Mouse (Mus musculus): ENCODE results near the gene Lrrc4. TPM values are rescaled to one million over a fixed set of nuclear protein-coding genes. Genes with fewer than 3 reads are reported as not detected.

Gene Lrrc4
- polyA plus RNA-seq, 1 experiment from 2014 or later = 0.65 TPM

DNA sequence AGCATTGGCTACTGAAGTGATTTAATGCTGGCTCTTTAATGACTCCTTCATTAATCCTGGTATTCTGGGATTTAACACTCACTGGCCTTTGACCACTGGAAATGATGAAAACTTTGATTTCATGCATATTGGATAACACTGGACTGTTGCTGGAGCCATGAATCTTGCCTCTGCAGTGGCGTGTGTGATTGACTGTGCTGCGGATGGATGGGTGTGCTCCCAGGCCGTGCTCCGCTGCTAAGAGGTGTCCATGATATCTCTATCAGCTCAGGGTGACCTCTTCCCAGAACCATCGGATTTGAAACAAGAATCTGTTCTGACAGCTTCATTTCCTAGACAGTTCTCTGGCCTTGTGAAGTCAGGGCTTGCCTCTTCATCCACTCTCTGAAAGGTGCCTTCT, 145.8 kb downstream of the Lrrc4 start:
- H3K4me2 ChIP-seq (ENCODE audit: low read depth, low read length) = no peak overlapping the region
- H3K4me1 ChIP-seq (ENCODE audit: control insufficient read depth, insufficient read depth, low read length) = 0 out of 2 replicates have a peak, but pooled peaks cover 2% of the 10 kb centered on the region
- H3K9me3 ChIP-seq (ENCODE audit: control insufficient read depth, low read length) = no peaks in the 10 kb centered on the region
- H3K36me3 ChIP-seq (ENCODE audit: control insufficient read depth, insufficient read depth, low read length) = no peaks in the 10 kb centered on the region
- H3K27me3 ChIP-seq (replicated peaks; ENCODE audit: control insufficient read depth, insufficient read depth, low read length) = no peaks in the 10 kb centered on the region
- no peak overlapping the region for H3K4me3 ChIP-seq (ENCODE audit: low read length)
- no peak overlapping the region for H3K9ac ChIP-seq (ENCODE audit: low read depth, low read length)
- ATAC-seq = no peak
- WGBS = 94% methylated on average over 5 of the region's 5 CpGs
- no peak overlapping the region for H3K27ac ChIP-seq (ENCODE audit: low read length)

GRCm38 (mm10) chr6:28685052-28685451, 146.5 kb downstream of the Lrrc4 start:
- WGBS = 68% methylated on average over 3 of the region's 3 CpGs
- Histone ChIP-seq H3K9me3 (ENCODE audit: control insufficient read depth, low read length) (no peaks in the 10 kb centered on the region), H3K4me1 (ENCODE audit: control insufficient read depth, insufficient read depth, low read length) (peaks cover 7% of the 10 kb centered on the region; the same call in 1 of the 2 replicates), H3K4me3 (ENCODE audit: low read length) (no peak overlapping the region), H3K9ac (ENCODE audit: low read depth, low read length) (no peak overlapping the region), H3K27ac (ENCODE audit: low read length) (no peak overlapping the region), H3K36me3 (ENCODE audit: control insufficient read depth, insufficient read depth, low read length) (no peaks in the 10 kb centered on the region), H3K4me2 (ENCODE audit: low read depth, low read length) (no peak overlapping the region), H3K27me3 (replicated peaks; ENCODE audit: control insufficient read depth, insufficient read depth, low read length) (no peaks in the 10 kb centered on the region)
- ATAC-seq = no peak

DNA sequence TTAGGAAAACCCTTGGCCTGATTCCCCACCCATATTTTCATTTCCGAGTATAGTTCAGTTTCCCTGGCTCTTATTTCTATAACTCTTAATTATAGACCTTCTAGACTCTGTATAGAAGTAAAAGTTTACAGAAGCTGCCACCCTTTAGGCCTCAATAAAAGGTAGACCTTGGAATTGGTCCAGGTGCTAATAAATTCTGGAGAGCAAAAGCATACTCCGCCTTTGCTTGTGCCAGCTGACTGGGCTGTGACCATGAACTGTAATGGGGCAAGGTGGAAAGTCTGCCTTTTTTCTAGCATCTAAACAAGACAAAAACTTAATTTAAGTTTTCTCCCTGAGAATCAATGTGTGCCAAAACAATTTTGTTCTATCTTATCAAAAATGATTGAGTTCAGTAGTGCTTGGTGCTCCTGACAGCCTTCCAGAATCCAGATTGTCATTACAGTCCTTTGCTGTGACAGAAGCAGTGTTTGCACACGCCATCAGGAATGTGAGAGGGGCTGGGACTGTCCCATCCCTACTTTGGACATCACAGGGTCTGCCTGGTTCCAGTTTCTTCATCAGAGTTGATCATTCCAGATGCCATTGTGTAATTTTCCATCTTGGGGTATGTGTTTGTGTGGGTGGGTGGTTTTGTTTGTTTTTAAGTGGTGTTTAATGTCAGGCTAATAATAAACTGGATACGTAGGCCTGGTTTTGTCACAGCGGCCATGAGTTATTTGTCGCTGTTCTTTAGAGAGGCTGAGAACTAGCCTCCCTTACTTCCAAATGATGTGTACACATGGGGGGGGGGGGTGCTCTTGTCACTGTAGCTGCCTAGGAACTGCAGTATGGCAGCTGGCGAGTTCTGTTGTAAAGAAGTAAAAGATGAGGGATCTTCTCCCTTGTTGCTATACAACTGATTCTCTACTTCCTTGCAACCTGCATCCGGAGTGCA, 149.8 kb downstream of the Lrrc4 start:
- 66% methylated on average over 8 of the region's 8 CpGs for WGBS
- H3K9me3 ChIP-seq (ENCODE audit: control insufficient read depth, low read length) = no peaks in the 10 kb centered on the region
- no peak overlapping the region for H3K9ac ChIP-seq (ENCODE audit: low read depth, low read length)
- H3K4me3 ChIP-seq (ENCODE audit: low read length) = no peak overlapping the region
- peak; percentile 82 for ATAC-seq
- no peak overlapping the region for H3K4me2 ChIP-seq (ENCODE audit: low read depth, low read length)
- peaks cover 10% of the 10 kb centered on the region; the same call in 1 of the 2 replicates for H3K4me1 ChIP-seq (ENCODE audit: control insufficient read depth, insufficient read depth, low read length)
- H3K27me3 ChIP-seq (replicated peaks; ENCODE audit: control insufficient read depth, insufficient read depth, low read length) = no peaks in the 10 kb centered on the region
- H3K27ac ChIP-seq (ENCODE audit: low read length) = no peak overlapping the region
- H3K36me3 ChIP-seq (ENCODE audit: control insufficient read depth, insufficient read depth, low read length) = no peaks in the 10 kb centered on the region

GRCm38 (mm10) chr6:28680537-28680936, 151.0 kb downstream of the Lrrc4 start:
- H3K27me3 ChIP-seq (replicated peaks; ENCODE audit: control insufficient read depth, insufficient read depth, low read length) = no peaks in the 10 kb centered on the region
- no peak overlapping the region for H3K4me3 ChIP-seq (ENCODE audit: low read length)
- no peak overlapping the region for H3K9ac ChIP-seq (ENCODE audit: low read depth, low read length)
- H3K4me1 ChIP-seq (ENCODE audit: control insufficient read depth, insufficient read depth, low read length) = peaks cover 10% of the 10 kb centered on the region; the same call in 1 of the 2 replicates
- 73% methylated on average over 4 of the region's 4 CpGs for WGBS
- no peak for ATAC-seq
- no peak overlapping the region for H3K27ac ChIP-seq (ENCODE audit: low read length)
- H3K36me3 ChIP-seq (ENCODE audit: control insufficient read depth, insufficient read depth, low read length) = no peaks in the 10 kb centered on the region
- no peaks in the 10 kb centered on the region for H3K9me3 ChIP-seq (ENCODE audit: control insufficient read depth, low read length)
- no peak overlapping the region for H3K4me2 ChIP-seq (ENCODE audit: low read depth, low read length)

GRCm38 (mm10) chr6:28678896-28679295, 152.7 kb downstream of the Lrrc4 start:
- Histone ChIP-seq H3K4me3 (ENCODE audit: low read length) (no peak overlapping the region), H3K27ac (ENCODE audit: low read length) (no peak overlapping the region), H3K27me3 (replicated peaks; ENCODE audit: control insufficient read depth, insufficient read depth, low read length) (no peaks in the 10 kb centered on the region), H3K4me2 (ENCODE audit: low read depth, low read length) (no peak overlapping the region), H3K9me3 (ENCODE audit: control insufficient read depth, low read length) (no peaks in the 10 kb centered on the region), H3K9ac (ENCODE audit: low read depth, low read length) (no peak overlapping the region), H3K36me3 (ENCODE audit: control insufficient read depth, insufficient read depth, low read length) (no peaks in the 10 kb centered on the region), H3K4me1 (ENCODE audit: control insufficient read depth, insufficient read depth, low read length) (peaks cover 10% of the 10 kb centered on the region; the same call in 1 of the 2 replicates)
- no peak for ATAC-seq
- WGBS = 89% methylated on average over 1 of the region's 1 CpGs

DNA sequence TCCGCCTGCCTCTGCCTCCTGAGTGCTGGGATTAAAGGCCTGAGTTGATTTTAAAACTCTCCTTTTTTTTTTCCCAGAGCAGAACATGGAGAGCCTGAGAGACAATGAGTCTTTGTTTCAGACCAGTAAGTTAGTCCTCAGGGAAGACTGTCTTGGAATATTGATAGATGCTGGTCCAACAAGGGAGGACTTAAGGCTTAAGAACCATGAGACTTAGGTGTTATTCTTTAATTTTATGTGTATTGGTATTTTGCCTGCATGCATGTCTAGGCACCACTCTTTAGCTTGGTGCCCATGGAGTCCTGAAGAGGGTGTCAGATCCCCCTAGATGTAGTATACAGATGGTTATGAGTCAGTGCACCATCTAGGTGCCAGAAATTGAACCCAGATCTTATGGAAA, 156.9 kb downstream of the Lrrc4 start:
- Histone ChIP-seq H3K36me3 (ENCODE audit: control insufficient read depth, insufficient read depth, low read length) (no peaks in the 10 kb centered on the region), H3K27ac (ENCODE audit: low read length) (no peak overlapping the region), H3K4me2 (ENCODE audit: low read depth, low read length) (no peak overlapping the region), H3K27me3 (replicated peaks; ENCODE audit: control insufficient read depth, insufficient read depth, low read length) (no peaks in the 10 kb centered on the region), H3K9ac (ENCODE audit: low read depth, low read length) (no peak overlapping the region), H3K4me3 (ENCODE audit: low read length) (no peak overlapping the region), H3K9me3 (ENCODE audit: control insufficient read depth, low read length) (no peaks in the 10 kb centered on the region), H3K4me1 (ENCODE audit: control insufficient read depth, insufficient read depth, low read length) (peaks cover 4% of the 10 kb centered on the region; the same call in 1 of the 2 replicates)
- ATAC-seq = no peak
- WGBS = 93% methylated on average over 1 of the region's 1 CpGs

GRCm38 (mm10) chr6:28672388-28672787, 159.2 kb downstream of the Lrrc4 start:
- Histone ChIP-seq H3K9ac (ENCODE audit: low read depth, low read length) (no peak overlapping the region), H3K4me3 (ENCODE audit: low read length) (no peak overlapping the region), H3K9me3 (ENCODE audit: control insufficient read depth, low read length) (no peaks in the 10 kb centered on the region), H3K4me2 (ENCODE audit: low read depth, low read length) (no peak overlapping the region), H3K27ac (ENCODE audit: low read length) (no peak overlapping the region), H3K27me3 (replicated peaks; ENCODE audit: control insufficient read depth, insufficient read depth, low read length) (no peaks in the 10 kb centered on the region), H3K4me1 (ENCODE audit: control insufficient read depth, insufficient read depth, low read length) (no peaks in the 10 kb centered on the region), H3K36me3 (ENCODE audit: control insufficient read depth, insufficient read depth, low read length) (no peaks in the 10 kb centered on the region)
- ATAC-seq = no peak
- 84% methylated on average over 1 of the region's 1 CpGs for WGBS

GRCm38 (mm10) chr6:28669251-28669650, 162.3 kb downstream of the Lrrc4 start:
- H3K27ac ChIP-seq (ENCODE audit: low read length) = no peak overlapping the region
- no peak overlapping the region for H3K4me3 ChIP-seq (ENCODE audit: low read length)
- H3K27me3 ChIP-seq (replicated peaks; ENCODE audit: control insufficient read depth, insufficient read depth, low read length) = no peaks in the 10 kb centered on the region
- H3K9ac ChIP-seq (ENCODE audit: low read depth, low read length) = no peak overlapping the region
- no peaks in the 10 kb centered on the region for H3K4me1 ChIP-seq (ENCODE audit: control insufficient read depth, insufficient read depth, low read length)
- H3K36me3 ChIP-seq (ENCODE audit: control insufficient read depth, insufficient read depth, low read length) = no peaks in the 10 kb centered on the region
- H3K9me3 ChIP-seq (ENCODE audit: control insufficient read depth, low read length) = no peaks in the 10 kb centered on the region
- no peak overlapping the region for H3K4me2 ChIP-seq (ENCODE audit: low read depth, low read length)
- 92% methylated on average over 5 of the region's 5 CpGs for WGBS
- no peak for ATAC-seq

GRCm38 (mm10) chr6:28667586-28667985, 164.0 kb downstream of the Lrrc4 start:
- ATAC-seq = no peak
- Histone ChIP-seq H3K36me3 (ENCODE audit: control insufficient read depth, insufficient read depth, low read length) (no peaks in the 10 kb centered on the region), H3K9me3 (ENCODE audit: control insufficient read depth, low read length) (no peaks in the 10 kb centered on the region), H3K4me2 (ENCODE audit: low read depth, low read length) (no peak overlapping the region), H3K27ac (ENCODE audit: low read length) (no peak overlapping the region), H3K4me3 (ENCODE audit: low read length) (no peak overlapping the region), H3K27me3 (replicated peaks; ENCODE audit: control insufficient read depth, insufficient read depth, low read length) (no peaks in the 10 kb centered on the region), H3K9ac (ENCODE audit: low read depth, low read length) (no peak overlapping the region), H3K4me1 (ENCODE audit: control insufficient read depth, insufficient read depth, low read length) (no peaks in the 10 kb centered on the region)
- WGBS = 90% methylated on average over 1 of the region's 1 CpGs

All from intestine, embryonic 16.5 days (tissue).